Mouse (Mus musculus): Measurements from ENCODE around the gene Prrt1. TPM values are rescaled to one million over a fixed set of nuclear protein-coding genes. Genes with fewer than 3 reads are reported as not detected.

Prrt1 gene
- polyA plus RNA-seq, 1 experiment = not detected

DNA sequence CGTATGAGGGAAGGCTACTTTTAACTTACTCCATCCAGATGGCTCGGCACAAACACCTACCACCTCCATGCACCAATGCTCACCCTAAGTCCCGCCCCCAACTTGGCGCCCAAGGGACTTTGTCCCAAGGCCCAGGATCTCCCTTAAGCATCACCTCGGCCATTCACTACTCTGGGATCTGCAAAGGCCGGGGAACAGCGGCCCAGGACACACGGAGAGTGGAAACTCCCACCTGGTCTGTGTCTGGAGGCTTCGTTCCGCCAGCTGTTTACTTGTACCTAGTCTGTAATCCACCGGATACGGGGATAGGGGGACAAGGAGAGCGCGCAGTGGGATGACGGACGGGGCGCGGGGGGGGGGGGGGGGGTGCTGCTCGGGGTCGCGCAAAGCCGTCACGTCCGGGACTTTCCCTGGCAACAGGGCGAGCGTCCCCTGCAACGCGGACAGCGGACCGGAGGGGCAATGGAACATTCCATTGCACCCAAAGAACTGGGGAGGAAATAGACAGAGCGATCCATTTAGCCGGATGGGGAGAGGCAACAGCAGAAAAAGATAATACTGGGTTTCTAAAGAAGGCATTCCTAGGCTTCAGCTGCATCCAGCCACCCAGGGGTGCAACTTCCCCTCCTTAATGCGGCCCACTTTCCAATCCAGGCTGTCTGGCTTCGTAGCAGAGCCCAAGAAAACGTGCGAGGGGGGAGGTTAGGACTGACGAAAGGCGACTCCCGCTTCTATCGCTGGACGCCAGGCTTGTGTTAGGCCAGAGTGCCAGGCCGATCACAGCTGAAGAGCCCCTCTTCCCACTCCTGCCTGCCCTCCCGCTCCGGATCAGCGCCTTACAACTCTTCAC, 2.0 kb upstream of the Prrt1 start:
- TF ChIP-seq GATA1 (IDR thresholded peaks at IDR 0.05; ENCODE audit: borderline replicate concordance, low read length) (no peak), FLI1 (IDR thresholded peaks at IDR 0.05; ENCODE audit: low read length) (no peak)
- Histone ChIP-seq H3K27me3 (replicated peaks) (peaks cover 49% of the 10 kb centered on the region), H3K36me3 (replicated peaks; ENCODE audit: low read length) (peaks cover 32% of the 10 kb centered on the region), H3K9me3 (no peaks in the 10 kb centered on the region), H3K4me3 (replicated peaks) (peak overlapping the region; percentile 94), H3K4me1 (peaks cover 61% of the 10 kb centered on the region)

- no peaks in the 10 kb centered on the region for H3K9me3 ChIP-seq
- H3K27me3 ChIP-seq (replicated peaks) = peaks cover 55% of the 10 kb centered on the region
- H3K4me1 ChIP-seq = peaks cover 67% of the 10 kb centered on the region
- peak within 1 kb of the TSS; percentile 94 for H3K4me3 ChIP-seq (replicated peaks)
- no peak for TF ChIP-seq GATA1 (IDR thresholded peaks at IDR 0.05; ENCODE audit: borderline replicate concordance, low read length)
- TF ChIP-seq FLI1 (IDR thresholded peaks at IDR 0.05; ENCODE audit: low read length) = no peak
- peaks cover 24% of the 10 kb centered on the region for H3K36me3 ChIP-seq (replicated peaks; ENCODE audit: low read length)
Measured at GRCm38 (mm10) chr17:34627943-34628643, 1.2 kb upstream of the Prrt1 start, which contains the start of gene Ppt2. Gene Ppt2, minus strand, starts transcription at chr17:34628510.

DNA sequence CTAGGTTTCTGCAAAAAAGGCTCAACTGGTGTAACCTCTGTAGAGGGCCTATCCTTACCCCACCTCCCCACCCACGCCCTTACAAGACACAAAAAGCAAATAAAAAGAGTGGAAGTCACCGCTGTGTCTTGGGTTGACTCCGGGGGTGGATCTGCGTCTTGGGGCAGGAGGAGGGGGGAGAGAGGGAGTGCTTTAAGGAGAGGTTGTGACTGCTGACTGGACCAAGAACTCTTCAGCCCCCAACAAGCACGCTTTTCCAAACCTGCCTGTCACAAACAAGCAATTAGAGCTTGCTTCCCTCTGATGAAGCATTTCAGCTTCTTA, 727 bp upstream of the Prrt1 start:
- Histone ChIP-seq H3K4me3 (replicated peaks) (no peak overlapping the region), H3K9me3 (no peaks in the 10 kb centered on the region), H3K36me3 (replicated peaks; ENCODE audit: low read length) (peaks cover 19% of the 10 kb centered on the region), H3K4me1 (peaks cover 71% of the 10 kb centered on the region), H3K27me3 (replicated peaks) (peaks cover 60% of the 10 kb centered on the region)
- no peak for TF ChIP-seq FLI1 (IDR thresholded peaks at IDR 0.05; ENCODE audit: low read length)
- no peak for TF ChIP-seq GATA1 (IDR thresholded peaks at IDR 0.05; ENCODE audit: borderline replicate concordance, low read length)

DNA sequence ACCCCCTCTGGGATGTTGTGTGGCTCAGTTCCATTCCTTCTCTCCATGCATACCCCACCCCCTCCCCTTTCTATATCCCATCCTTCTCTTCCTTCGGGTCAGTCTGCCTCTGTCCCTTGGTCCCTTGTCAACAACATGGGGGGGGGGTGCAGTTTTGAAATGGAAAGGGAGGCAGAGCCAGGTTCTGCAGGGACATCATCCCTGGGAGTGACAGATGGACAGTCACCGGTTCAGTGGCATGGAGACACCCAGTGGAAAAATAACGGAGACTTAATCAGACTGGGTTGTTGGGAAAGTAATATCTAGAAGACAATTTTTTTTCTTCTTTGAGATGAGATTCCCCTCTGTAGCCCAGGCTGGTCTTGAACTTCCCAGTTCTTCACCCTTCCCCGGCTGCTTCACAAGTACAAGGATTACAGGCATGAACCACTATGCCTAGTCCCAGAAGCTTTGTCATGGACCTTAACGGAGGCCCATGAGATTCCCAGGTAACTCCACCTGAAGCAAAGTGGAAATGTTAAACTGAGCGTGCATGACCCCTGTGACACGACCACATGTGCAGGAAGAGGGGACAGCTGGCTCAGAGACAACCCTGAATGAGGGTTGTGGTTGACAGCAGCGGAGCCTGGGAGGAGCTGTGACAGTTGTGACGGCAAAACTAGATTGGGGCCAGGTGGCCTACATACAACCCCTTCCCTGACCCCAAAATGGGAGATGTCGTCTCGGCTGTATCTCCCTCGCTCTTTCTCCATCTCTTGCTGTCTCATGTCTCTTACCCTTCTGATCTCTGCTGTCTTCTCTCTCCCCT, 667 bp downstream of the Prrt1 start:
- peak overlapping the region; percentile 65 for H3K4me3 ChIP-seq (replicated peaks)
- TF ChIP-seq FLI1 (IDR thresholded peaks at IDR 0.05; ENCODE audit: low read length) (no peak), GATA1 (IDR thresholded peaks at IDR 0.05; ENCODE audit: borderline replicate concordance, low read length) (no peak)
- H3K36me3 ChIP-seq (replicated peaks; ENCODE audit: low read length) = peaks cover 13% of the 10 kb centered on the region
- peaks cover 72% of the 10 kb centered on the region for H3K4me1 ChIP-seq
- no peaks in the 10 kb centered on the region for H3K9me3 ChIP-seq
- H3K27me3 ChIP-seq (replicated peaks) = peaks cover 63% of the 10 kb centered on the region

GRCm38 (mm10) chr17:34630761-34631301, 1.5 kb downstream of the Prrt1 start:
- H3K27me3 ChIP-seq (replicated peaks) = peaks cover 63% of the 10 kb centered on the region

DNA sequence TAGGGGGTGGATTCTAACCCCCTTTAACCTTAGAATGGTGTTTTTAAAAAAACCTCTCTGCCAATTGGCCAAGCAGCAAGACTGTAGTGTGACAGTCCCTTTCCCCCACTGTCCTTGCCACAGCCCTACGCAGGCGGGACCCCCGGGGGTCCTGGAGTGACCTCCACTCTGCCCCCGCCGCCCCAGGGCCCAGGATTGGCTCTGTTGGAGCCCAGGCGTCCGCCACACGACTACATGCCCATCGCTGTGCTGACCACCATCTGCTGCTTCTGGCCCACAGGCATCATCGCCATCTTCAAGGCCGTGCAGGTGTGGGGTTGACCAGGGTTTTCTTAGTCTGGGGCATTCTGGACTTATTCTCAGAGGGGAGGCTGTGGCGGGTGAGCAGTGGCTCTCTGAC, 2.3 kb downstream of the Prrt1 start:
- Histone ChIP-seq H3K36me3 (replicated peaks; ENCODE audit: low read length) (no peaks in the 10 kb centered on the region), H3K9me3 (no peaks in the 10 kb centered on the region), H3K4me3 (replicated peaks) (peak overlapping the region; percentile 90), H3K27me3 (replicated peaks) (peaks cover 65% of the 10 kb centered on the region), H3K4me1 (peaks cover 75% of the 10 kb centered on the region)
- TF ChIP-seq GATA1 (IDR thresholded peaks at IDR 0.05; ENCODE audit: borderline replicate concordance, low read length) (no peak), FLI1 (IDR thresholded peaks at IDR 0.05; ENCODE audit: low read length) (no peak)

More at GRCm38 (mm10) chr17:34630761-34631301, 1.5 kb downstream of the Prrt1 start:
- peaks cover 77% of the 10 kb centered on the region for H3K4me1 ChIP-seq
- H3K36me3 ChIP-seq (replicated peaks; ENCODE audit: low read length) = peaks cover 4% of the 10 kb centered on the region
- no peaks in the 10 kb centered on the region for H3K9me3 ChIP-seq
- no peak for TF ChIP-seq FLI1 (IDR thresholded peaks at IDR 0.05; ENCODE audit: low read length)
- TF ChIP-seq GATA1 (IDR thresholded peaks at IDR 0.05; ENCODE audit: borderline replicate concordance, low read length) = no peak
- H3K4me3 ChIP-seq (replicated peaks) = peak overlapping the region; percentile 90

- Histone ChIP-seq H3K4me1 (peaks cover 74% of the 10 kb centered on the region), H3K36me3 (replicated peaks; ENCODE audit: low read length) (no peaks in the 10 kb centered on the region), H3K9me3 (no peaks in the 10 kb centered on the region), H3K4me3 (replicated peaks) (peak overlapping the region; percentile 90), H3K27me3 (replicated peaks) (peaks cover 69% of the 10 kb centered on the region)
- TF ChIP-seq FLI1 (IDR thresholded peaks at IDR 0.05; ENCODE audit: low read length) (no peak), GATA1 (IDR thresholded peaks at IDR 0.05; ENCODE audit: borderline replicate concordance, low read length) (no peak)
Measured at GRCm38 (mm10) chr17:34632261-34632691, 2.9 kb downstream of the Prrt1 start.

DNA sequence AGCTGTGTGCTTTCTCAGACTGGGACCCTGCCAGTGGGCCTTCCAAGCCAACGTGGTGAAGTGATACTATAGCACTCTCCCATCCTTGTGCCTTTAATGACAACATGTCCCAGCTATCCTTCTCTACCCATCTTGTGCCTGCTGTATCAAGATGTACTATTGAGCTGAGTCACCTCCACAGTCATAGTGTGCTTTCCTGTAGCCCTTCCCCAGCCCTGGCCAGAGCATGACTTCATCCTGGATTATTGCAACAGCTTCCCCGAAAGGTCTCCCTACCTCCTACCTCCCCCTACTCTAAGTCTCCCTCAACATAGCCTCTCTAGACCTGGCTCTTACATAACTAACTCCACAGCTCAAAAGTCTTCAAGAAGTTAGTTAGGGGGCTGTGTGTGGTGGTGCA, 6.3 kb downstream of the Prrt1 start:
- no peak for TF ChIP-seq FLI1 (IDR thresholded peaks at IDR 0.05; ENCODE audit: low read length)
- no peak for TF ChIP-seq GATA1 (IDR thresholded peaks at IDR 0.05; ENCODE audit: borderline replicate concordance, low read length)
- H3K4me1 ChIP-seq = peaks cover 71% of the 10 kb centered on the region
- H3K27me3 ChIP-seq (replicated peaks) = peaks cover 39% of the 10 kb centered on the region

DNA sequence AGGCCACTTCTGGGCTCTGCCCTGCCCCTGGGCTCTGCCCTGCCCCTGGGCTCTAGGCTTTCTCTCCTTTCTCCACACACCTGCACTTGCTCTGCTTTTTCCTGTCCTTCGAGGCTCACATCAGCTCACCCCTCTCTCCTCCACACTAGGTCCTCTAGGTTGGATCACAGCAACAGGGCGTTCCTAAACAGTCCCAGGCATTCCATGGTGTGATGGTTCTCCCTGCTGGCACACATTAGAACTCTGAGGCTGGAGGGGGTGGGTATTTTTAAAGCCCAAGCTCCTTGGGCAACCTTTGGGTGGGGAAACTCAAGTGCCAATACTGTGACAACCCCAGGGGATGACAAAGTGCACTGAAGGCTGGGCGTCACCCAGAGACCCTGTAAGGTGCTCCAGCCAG, 8.1 kb downstream of the Prrt1 start:
- Histone ChIP-seq H3K9me3 (peaks cover 5% of the 10 kb centered on the region), H3K27me3 (replicated peaks) (peaks cover 23% of the 10 kb centered on the region), H3K4me1 (peaks cover 71% of the 10 kb centered on the region), H3K4me3 (replicated peaks) (no peak overlapping the region), H3K36me3 (replicated peaks; ENCODE audit: low read length) (no peaks in the 10 kb centered on the region)
- no peak for TF ChIP-seq GATA1 (IDR thresholded peaks at IDR 0.05; ENCODE audit: borderline replicate concordance, low read length)
- TF ChIP-seq FLI1 (IDR thresholded peaks at IDR 0.05; ENCODE audit: low read length) = no peak

More for the DNA sequence above, 6.3 kb downstream of the Prrt1 start:
- H3K9me3 ChIP-seq = peaks cover 5% of the 10 kb centered on the region
- H3K36me3 ChIP-seq (replicated peaks; ENCODE audit: low read length) = no peaks in the 10 kb centered on the region
- H3K4me3 ChIP-seq (replicated peaks) = peak overlapping the region; percentile 76
